Comparison of ENCODE assay signal across 1 mouse cellular context in the genomic region with DNA sequence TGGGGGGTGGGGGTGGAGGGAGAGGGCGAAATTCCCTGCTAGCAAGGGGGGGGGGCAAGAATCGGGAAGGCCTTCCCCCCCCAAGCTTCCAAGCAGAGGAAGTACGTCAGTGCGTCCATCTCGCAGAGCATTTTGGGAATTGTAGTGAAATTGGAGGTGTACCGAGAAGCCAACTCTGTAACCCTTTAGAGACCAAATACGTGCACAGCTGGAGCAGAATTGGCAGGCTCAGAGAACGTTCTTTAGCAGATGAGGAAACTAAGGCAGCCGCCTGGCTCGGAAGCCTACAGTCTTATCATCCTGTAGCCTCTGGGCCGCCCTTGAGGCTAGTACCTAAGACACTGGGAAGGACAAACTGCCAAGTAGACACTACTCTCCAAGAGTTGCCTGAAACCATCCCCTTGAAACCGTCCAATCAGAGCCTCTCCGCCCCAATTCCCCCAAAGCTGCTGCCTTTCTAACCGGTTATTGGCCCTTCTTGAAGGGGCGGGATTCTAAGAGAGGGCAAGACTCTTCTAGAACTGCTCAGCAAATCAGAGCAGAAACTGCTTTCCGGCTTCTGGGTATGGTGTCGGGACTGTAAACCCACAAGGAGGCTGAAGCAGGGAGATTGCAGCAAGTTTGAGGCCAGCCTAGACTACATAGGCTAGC.
TF ChIP-seq lines count a peak whose summit lies in the region.

No protein-coding gene starts in this region.

TF ChIP-seq in myocyte, 11 proteins besides CTCF, POLR2A, EP300 and RAD21:
- no peak for TF ChIP-seq TCF12 (IDR thresholded peaks at IDR 0.05; ENCODE audit: insufficient read depth, poor library complexity, severe bottlenecking)
- no peak for TF ChIP-seq CEBPB (IDR thresholded peaks at IDR 0.05; ENCODE audit: insufficient read depth, poor library complexity, severe bottlenecking)
- no peak for TF ChIP-seq MYOD1 (IDR thresholded peaks at IDR 0.05; ENCODE audit: control insufficient read depth in 1 of 3, insufficient read length in 2 of 3, low read depth in 2 of 3)
- no peak for TF ChIP-seq MYOG (IDR thresholded peaks at IDR 0.05; ENCODE audit: control insufficient read depth in 1 of 3, insufficient read depth in 1 of 3, insufficient read length in 2 of 3, low read depth in 2 of 3)
- TF ChIP-seq POLR2AphosphoS2 (IDR thresholded peaks at IDR 0.05; ENCODE audit: insufficient read length, low read depth): no peak
- no peak for TF ChIP-seq MAX (IDR thresholded peaks at IDR 0.05; ENCODE audit: low read depth)
TF ChIP-seq in myocyte: peak in this region for 0.
